Mouse (Mus musculus): ENCODE results near the gene Txndc5.

The Txndc5 gene

GRCm38 (mm10) chr13:38525261-38525660, 3.4 kb downstream of the Txndc5 start:
- DNase-seq: no peak

GRCm38 (mm10) chr13:38523231-38523630, 5.4 kb downstream of the Txndc5 start:
- no peak for DNase-seq

GRCm38 (mm10) chr13:38522056-38522654, 6.5 kb downstream of the Txndc5 start:
- DNase-seq: no peak

GRCm38 (mm10) chr13:38520299-38520698, 8.3 kb downstream of the Txndc5 start:
- no peak for DNase-seq

GRCm38 (mm10) chr13:38516582-38516981, 12.0 kb downstream of the Txndc5 start:
- DNase-seq: no peak

GRCm38 (mm10) chr13:38515845-38516244, 12.8 kb downstream of the Txndc5 start:
- DNase-seq: no peak

GRCm38 (mm10) chr13:38515431-38515830, 13.2 kb downstream of the Txndc5 start:
- DNase-seq: no peak

- no peak for DNase-seq
These were observed 14.7 kb downstream of the Txndc5 start for GRCm38 (mm10) chr13:38513921-38514320.

- no peak for DNase-seq
These were observed 16.6 kb downstream of the Txndc5 start for GRCm38 (mm10) chr13:38511979-38512378.

- no peak for DNase-seq
These were observed 18.8 kb downstream of the Txndc5 start for GRCm38 (mm10) chr13:38509681-38510341.

GRCm38 (mm10) chr13:38506936-38507335, 21.7 kb downstream of the Txndc5 start:
- no peak for DNase-seq

- peak; percentile 64 to 69 for DNase-seq
These were observed 22.3 kb downstream of the Txndc5 start for GRCm38 (mm10) chr13:38506320-38506719.

GRCm38 (mm10) chr13:38503137-38503849, 25.3 kb downstream of the Txndc5 start:
- DNase-seq: peak; percentile 85 to 89

GRCm38 (mm10) chr13:38501314-38501713, 27.3 kb downstream of the Txndc5 start:
- DNase-seq: peak; percentile 34 to 47

GRCm38 (mm10) chr13:38496715-38497114, 31.9 kb downstream of the Txndc5 start:
- DNase-seq: no peak

- DNase-seq: no peak
These were observed 41.9 kb downstream of the Txndc5 start for GRCm38 (mm10) chr13:38486767-38487166.

GRCm38 (mm10) chr13:38484701-38485100, 43.9 kb downstream of the Txndc5 start:
- no peak for DNase-seq

- DNase-seq: no peak
These were observed 47.6 kb downstream of the Txndc5 start for GRCm38 (mm10) chr13:38481021-38481420.

GRCm38 (mm10) chr13:38476936-38477335, 51.7 kb downstream of the Txndc5 start:
- peak in 1 of 2 experiments; percentile 11 for DNase-seq

GRCm38 (mm10) chr13:38473497-38473896, 55.1 kb downstream of the Txndc5 start:
- DNase-seq: no peak

GRCm38 (mm10) chr13:38472636-38473035, 56.0 kb downstream of the Txndc5 start:
- no peak for DNase-seq

GRCm38 (mm10) chr13:38470882-38471281, 57.7 kb downstream of the Txndc5 start:
- DNase-seq: no peak

GRCm38 (mm10) chr13:38463410-38463809, 65.2 kb downstream of the Txndc5 start:
- peak; percentile 55 to 60 for DNase-seq

GRCm38 (mm10) chr13:38451446-38451845, 77.2 kb downstream of the Txndc5 start:
- no peak for DNase-seq

Measured in B cell, adult 2 months (primary cell).